Mouse (Mus musculus): ENCODE measurements at regions not wholly inside any gene's neighbourhood (a gene's known extent, or its start where the extent isn't known, plus 50 kb on each side); places are given as distances from the start of the nearest gene placed in this dataset.

- TF ChIP-seq CTCF (IDR thresholded peaks at IDR 0.05; ENCODE audit: low read depth, low read length) (no peak), POLR2A (IDR thresholded peaks at IDR 0.05; ENCODE audit: extremely low read depth, insufficient read depth, low read length) (no peak)
These were observed 182.6 kb downstream of the Adgra3 start for GRCm38 (mm10) chr5:49876240-49876639.

Data from liver, adult 2 months (tissue).